Mouse (Mus musculus) retina, postnatal 1 day (tissue): ENCODE measurements around the gene Il1rap.

Experiments used
- DNase-seq: peaks from one replicate; pipeline ENCODE4 v3.0.0-alpha.2; 2012

Il1rap gene

DNA sequence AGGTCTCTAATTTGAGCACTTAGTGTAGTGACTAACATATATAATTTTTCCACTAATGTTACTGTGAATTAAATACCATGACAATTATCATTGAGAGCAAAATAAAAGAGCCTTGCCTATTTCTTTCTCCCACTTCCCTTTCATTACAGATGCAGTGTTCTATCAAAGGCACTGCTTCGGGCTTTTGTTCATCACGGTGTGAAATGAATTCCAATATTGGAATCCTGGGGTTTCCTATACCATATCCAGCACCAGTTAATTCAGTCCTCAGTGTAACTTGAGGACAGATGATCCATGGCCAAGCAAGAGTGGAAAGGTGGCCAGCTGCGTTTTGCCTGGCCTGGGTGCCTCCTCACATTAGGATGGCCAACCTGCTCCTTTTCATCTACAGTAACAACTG is 151.1 kb downstream of the Il1rap start:
- DNase-seq, result no peak

GRCm38 (mm10) chr16:26755381-26756155 is 174.1 kb downstream of the Il1rap start:
- DNase-seq, result no peak

DNA sequence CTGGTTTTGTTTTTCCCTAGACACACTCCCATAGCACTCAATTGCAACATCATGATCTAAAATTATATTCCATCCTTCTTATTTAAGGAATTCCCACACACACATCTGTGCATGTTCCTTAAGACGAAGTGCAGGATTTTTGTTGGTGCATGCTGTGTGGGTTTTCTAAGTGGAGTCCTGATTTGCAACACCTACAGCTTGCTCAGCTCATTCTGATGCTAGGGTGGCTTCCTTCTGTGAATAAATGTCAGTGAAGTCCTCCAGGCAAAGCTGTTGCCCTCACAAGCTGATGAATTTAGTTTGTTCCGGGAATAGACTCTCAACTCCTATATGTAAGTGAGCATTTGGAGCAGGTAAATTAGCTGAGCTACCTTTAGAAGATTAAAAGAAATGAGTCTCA is 194.5 kb downstream of the Il1rap start:
- DNase-seq, result no peak

GRCm38 (mm10) chr16:26777132-26777531 is 195.6 kb downstream of the Il1rap start:
- peak; percentile 8 for DNase-seq
